Mouse (Mus musculus) cerebellum, adult 2 months (tissue): ENCODE measurements at regions not wholly inside any gene's neighbourhood (a gene's known extent, or its start where the extent isn't known, plus 50 kb on each side); places are given as distances from the start of the nearest gene placed in this dataset.

Experiments
- CTCF ChIP-seq: fragments of 200-500 bp; IDR thresholded peaks from 2 replicates; pipeline ENCODE4 v1.5.1; 2011; ENCODE audit warnings: low read depth, mild to moderate bottlenecking, control low read depth, low read length, moderate library complexity, borderline replicate concordance; ENCODE audit not compliant: insufficient read depth
- POLR2A ChIP-seq: fragments of 200-500 bp; IDR thresholded peaks from 2 replicates; pipeline ENCODE4 v1.6.1; 2011; ENCODE audit warnings: low read length, control low read depth, borderline replicate concordance; ENCODE audit not compliant: insufficient read depth

GRCm38 (mm10) chr1:103784692-103785091, 983.6 kb upstream of the Cdh20 start:
- TF ChIP-seq CTCF (no peak), POLR2A (no peak)
